Mouse (Mus musculus) ES-Bruce4 (cell line): Measurements from ENCODE around the gene Ankrd13d. TPM values are rescaled to one million over a fixed set of nuclear protein-coding genes. Genes with fewer than 3 reads are reported as not detected.

Experiments used
- H3K27ac ChIP-seq: 2 replicates; pipeline ENCODE4 v1.5.1; 2012; ENCODE audit warnings: low read length, inconsistent platforms; ENCODE audit not compliant: insufficient read depth
- H3K27me3 ChIP-seq: 2 replicates; pipeline ENCODE4 v1.6.1; 2012; ENCODE audit warnings: mild to moderate bottlenecking, low read length, inconsistent platforms; ENCODE audit not compliant: control insufficient read depth, poor library complexity, insufficient read depth, severe bottlenecking
- H3K36me3 ChIP-seq: 2 replicates; pipeline ENCODE4 v1.6.1; 2012; ENCODE audit warnings: inconsistent platforms, mild to moderate bottlenecking, low read length, moderate library complexity; ENCODE audit not compliant: control insufficient read depth, poor library complexity, insufficient read depth, severe bottlenecking
- H3K4me1 ChIP-seq: one replicate; pipeline ENCODE4 v1.8.1; 2011; ENCODE audit warnings: low read length; ENCODE audit not compliant: control insufficient read depth, insufficient read depth
- H3K4me3 ChIP-seq: 2 replicates; pipeline ENCODE4 v1.5.1; 2011; ENCODE audit warnings: low read depth, mild to moderate bottlenecking, low read length
- H3K9ac ChIP-seq: 2 replicates; pipeline ENCODE4 v1.6.1; 2012; ENCODE audit warnings: low read depth, mild to moderate bottlenecking, inconsistent platforms; ENCODE audit not compliant: poor library complexity, severe bottlenecking
- H3K9me3 ChIP-seq: replicated peaks from 2 replicates; pipeline ENCODE4 v1.6.1; 2012; ENCODE audit warnings: mild to moderate bottlenecking, low read length, inconsistent platforms; ENCODE audit not compliant: control insufficient read depth, poor library complexity, insufficient read depth, severe bottlenecking
- CTCF ChIP-seq: IDR thresholded peaks from one replicate; pipeline ENCODE4 v1.8.1; 2011; ENCODE audit warnings: low read depth, low read length
- EP300 ChIP-seq: IDR thresholded peaks from 2 replicates; pipeline ENCODE4 v1.6.1; 2011; ENCODE audit warnings: low read depth, low read length; ENCODE audit not compliant: insufficient read depth
- POLR2A ChIP-seq: IDR thresholded peaks from one replicate; pipeline ENCODE4 v1.8.1; 2011; ENCODE audit warnings: low read length; ENCODE audit not compliant: insufficient read depth
- polyA plus RNA-seq: library from polyadenylated mRNA; stranded (reverse); fragments of >200 nt; gene quantifications from 2 replicates; pipeline ENCODE4 v1.2.4, GENCODE M21; 2011; ENCODE audit warnings: low read depth; ENCODE audit not compliant: missing spikeins, insufficient read depth, insufficient read length

Gene Ankrd13d
- polyA plus RNA-seq, 1 experiment, result 4.9 TPM

GRCm38 (mm10) chr19:4303640-4303995 lies 20.7 kb upstream of the Ankrd13d start:
- Histone ChIP-seq H3K36me3 (no peaks in the 10 kb centered on the region), H3K4me3 (no peak overlapping the region), H3K9ac (no peak overlapping the region), H3K4me1 (peaks cover 2% of the 10 kb centered on the region), H3K27ac (no peak overlapping the region), H3K27me3 (no peaks in the 10 kb centered on the region), H3K9me3 (no peaks in the 10 kb centered on the region)
- no peak for TF ChIP-seq CTCF
- TF ChIP-seq EP300, result no peak
- no peak for TF ChIP-seq POLR2A

- Histone ChIP-seq H3K27me3 (no peaks in the 10 kb centered on the region), H3K4me1 (peaks cover 2% of the 10 kb centered on the region), H3K27ac (no peak overlapping the region), H3K36me3 (no peaks in the 10 kb centered on the region), H3K9me3 (no peaks in the 10 kb centered on the region), H3K9ac (no peak overlapping the region), H3K4me3 (no peak overlapping the region)
- TF ChIP-seq POLR2A (no peak), EP300 (no peak), CTCF (no peak)
Observed at GRCm38 (mm10) chr19:4302936-4303639, 20.2 kb upstream of the Ankrd13d start.

GRCm38 (mm10) chr19:4301735-4302651 lies 19.1 kb upstream of the Ankrd13d start:
- Histone ChIP-seq H3K4me3 (no peak overlapping the region), H3K9me3 (no peaks in the 10 kb centered on the region), H3K9ac (no peak overlapping the region), H3K27ac (no peak overlapping the region), H3K4me1 (peaks cover 4% of the 10 kb centered on the region), H3K27me3 (no peaks in the 10 kb centered on the region), H3K36me3 (no peaks in the 10 kb centered on the region)
- TF ChIP-seq CTCF, result no peak

- H3K4me3 ChIP-seq, result no peak overlapping the region
- peaks cover 4% of the 10 kb centered on the region for H3K4me1 ChIP-seq
- H3K9me3 ChIP-seq, result no peaks in the 10 kb centered on the region
- H3K27ac ChIP-seq, result no peak overlapping the region
- no peaks in the 10 kb centered on the region for H3K27me3 ChIP-seq
- TF ChIP-seq POLR2A (no peak), CTCF (no peak), EP300 (no peak)
- H3K36me3 ChIP-seq, result no peaks in the 10 kb centered on the region
- H3K9ac ChIP-seq, result no peak overlapping the region
Observed at GRCm38 (mm10) chr19:4300852-4301734, 18.2 kb upstream of the Ankrd13d start.

- no peaks in the 10 kb centered on the region for H3K9me3 ChIP-seq
- no peak overlapping the region for H3K9ac ChIP-seq
- H3K27ac ChIP-seq, result no peak overlapping the region
- H3K36me3 ChIP-seq, result no peaks in the 10 kb centered on the region
- peaks cover 4% of the 10 kb centered on the region for H3K4me1 ChIP-seq
- no peak overlapping the region for H3K4me3 ChIP-seq
- TF ChIP-seq CTCF (no peak), POLR2A (no peak), EP300 (no peak)
- no peaks in the 10 kb centered on the region for H3K27me3 ChIP-seq
Observed at GRCm38 (mm10) chr19:4300271-4300704, 17.4 kb upstream of the Ankrd13d start.
